Mouse (Mus musculus): ENCODE data around the gene Marveld2. TPM values are rescaled to one million over a fixed set of nuclear protein-coding genes. Genes with fewer than 3 reads are reported as not detected.

Gene Marveld2
- polyA plus RNA-seq, 1 experiment from 2014 or later, result 12.0 TPM

DNA sequence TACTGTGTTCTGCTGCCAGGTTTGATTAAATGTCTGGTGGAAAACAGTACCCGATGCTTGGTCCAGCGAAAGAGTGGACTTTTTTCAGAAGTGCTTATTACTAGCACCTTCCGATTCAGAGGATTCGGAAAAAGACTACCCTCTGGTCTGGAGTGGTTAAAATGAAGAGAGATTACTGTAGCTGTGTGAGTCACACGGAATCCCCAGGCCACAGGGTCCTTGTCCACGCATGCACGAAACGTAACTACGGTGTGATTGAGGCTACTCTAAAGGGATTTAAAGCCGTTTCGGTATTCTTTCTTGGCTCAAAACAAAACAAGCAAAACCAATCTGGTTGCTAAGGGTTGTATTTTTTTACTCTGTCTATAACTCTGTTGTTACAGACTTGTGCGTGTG lies 63.7 kb downstream of the Marveld2 start:
- H3K27ac ChIP-seq (ENCODE audit: low read length), result peak overlapping the region; percentile 71
- peak overlapping the region; percentile 74 for H3K4me3 ChIP-seq (ENCODE audit: low read length)
- H3K4me1 ChIP-seq (replicated peaks; ENCODE audit: control insufficient read depth, insufficient read depth, low read length), result no peaks in the 10 kb centered on the region; the same call in 1 of the 2 replicates
- H3K9ac ChIP-seq (ENCODE audit: low read length), result peak overlapping the region; percentile 80
- WGBS, result 7% methylated on average over 12 of the region's 12 CpGs
- no peaks in the 10 kb centered on the region for H3K9me3 ChIP-seq (ENCODE audit: control insufficient read depth, low read length)
- peak overlapping the region; percentile 75 for H3K4me2 ChIP-seq (ENCODE audit: low read depth, low read length)
- ATAC-seq (ENCODE audit: low read depth), result no peak
- no peaks in the 10 kb centered on the region for H3K36me3 ChIP-seq (ENCODE audit: control insufficient read depth, insufficient read depth, low read length)
- H3K27me3 ChIP-seq (ENCODE audit: control insufficient read depth, insufficient read depth, low read depth, low read length), result peaks cover 20% of the 10 kb centered on the region

DNA sequence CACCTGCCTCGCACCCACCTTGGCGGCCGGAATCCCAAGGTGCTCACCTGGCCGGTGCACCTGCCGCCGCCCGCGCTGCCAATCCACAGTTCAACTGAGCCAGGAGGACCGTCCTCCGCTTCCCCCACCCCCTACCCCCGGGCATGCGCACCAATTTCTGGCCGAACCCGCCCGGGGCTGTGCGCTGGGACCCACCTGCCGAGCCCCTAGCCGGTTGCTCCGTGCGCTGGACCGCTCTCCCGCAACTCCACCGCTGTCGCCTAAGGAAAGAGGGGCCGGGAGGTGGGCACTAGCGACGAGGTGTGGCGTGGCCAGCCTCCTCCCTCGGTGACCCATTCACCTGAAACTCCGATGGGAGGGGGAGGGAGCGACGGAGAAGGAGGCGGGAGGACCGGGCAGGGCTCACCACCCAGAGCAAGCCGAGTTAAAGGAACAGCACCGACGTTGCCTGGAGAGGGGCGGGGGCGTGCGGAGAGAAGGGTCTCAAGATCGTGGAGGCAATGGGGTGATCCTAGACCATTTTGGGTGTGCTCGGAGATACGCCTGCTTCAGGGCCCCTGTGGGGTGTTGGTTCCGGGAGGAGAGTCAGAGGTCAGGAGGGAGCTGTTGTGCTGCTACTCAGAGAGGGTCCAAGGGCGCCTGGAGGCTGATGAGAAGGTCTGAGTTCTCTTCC lies 64.3 kb downstream of the Marveld2 start, which contains the start of gene Ocln:
Gene Ocln, minus strand, starts transcription at position 350 of the 673 bp plus-strand sequence.
- Histone ChIP-seq H3K4me3 (ENCODE audit: low read length) (peak within 1 kb of the TSS; percentile 74), H3K9me3 (ENCODE audit: control insufficient read depth, low read length) (no peaks in the 10 kb centered on the region), H3K9ac (ENCODE audit: low read length) (peak within 1 kb of the TSS; percentile 80), H3K27me3 (ENCODE audit: control insufficient read depth, insufficient read depth, low read depth, low read length) (peaks cover 20% of the 10 kb centered on the region), H3K4me1 (replicated peaks; ENCODE audit: control insufficient read depth, insufficient read depth, low read length) (no peaks in the 10 kb centered on the region; the same call in 1 of the 2 replicates), H3K36me3 (ENCODE audit: control insufficient read depth, insufficient read depth, low read length) (no peaks in the 10 kb centered on the region), H3K4me2 (ENCODE audit: low read depth, low read length) (peak within 1 kb of the TSS; percentile 75), H3K27ac (ENCODE audit: low read length) (peak within 1 kb of the TSS; percentile 71)
- peak; percentile 88 for ATAC-seq (ENCODE audit: low read depth)
- under 1% methylated on average over 41 of the region's 45 CpGs for WGBS

DNA sequence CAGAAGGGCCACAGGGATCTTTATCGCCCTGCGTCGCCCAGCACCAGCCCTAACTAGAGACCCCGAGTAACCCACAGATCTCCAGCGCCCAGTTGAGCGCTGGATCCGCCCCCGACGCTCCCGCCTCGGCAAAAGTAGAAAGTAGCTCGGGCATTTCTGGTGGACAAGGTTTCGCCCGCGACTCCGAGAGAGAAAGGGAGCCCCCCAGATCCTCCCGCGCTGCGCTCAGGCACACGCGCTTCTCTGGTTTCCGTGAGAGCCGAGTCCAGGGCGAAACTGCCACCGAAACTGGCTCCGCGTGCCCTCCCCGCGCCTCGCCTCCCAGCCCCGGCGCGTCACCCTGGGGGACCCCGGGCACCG lies 64.8 kb downstream of the Marveld2 start:
- no peaks in the 10 kb centered on the region for H3K36me3 ChIP-seq (ENCODE audit: control insufficient read depth, insufficient read depth, low read length)
- peak overlapping the region; percentile 75 for H3K4me2 ChIP-seq (ENCODE audit: low read depth, low read length)
- peak overlapping the region; percentile 71 for H3K27ac ChIP-seq (ENCODE audit: low read length)
- under 1% methylated on average over 34 of the region's 35 CpGs for WGBS
- H3K4me3 ChIP-seq (ENCODE audit: low read length), result peak overlapping the region; percentile 74
- no peaks in the 10 kb centered on the region for H3K9me3 ChIP-seq (ENCODE audit: control insufficient read depth, low read length)
- H3K9ac ChIP-seq (ENCODE audit: low read length), result peak overlapping the region; percentile 80
- H3K27me3 ChIP-seq (ENCODE audit: control insufficient read depth, insufficient read depth, low read depth, low read length), result peaks cover 20% of the 10 kb centered on the region
- no peaks in the 10 kb centered on the region; the same call in 1 of the 2 replicates for H3K4me1 ChIP-seq (replicated peaks; ENCODE audit: control insufficient read depth, insufficient read depth, low read length)
- ATAC-seq (ENCODE audit: low read depth), result peak; percentile 24; the same call in 1 of the 2 replicates

DNA sequence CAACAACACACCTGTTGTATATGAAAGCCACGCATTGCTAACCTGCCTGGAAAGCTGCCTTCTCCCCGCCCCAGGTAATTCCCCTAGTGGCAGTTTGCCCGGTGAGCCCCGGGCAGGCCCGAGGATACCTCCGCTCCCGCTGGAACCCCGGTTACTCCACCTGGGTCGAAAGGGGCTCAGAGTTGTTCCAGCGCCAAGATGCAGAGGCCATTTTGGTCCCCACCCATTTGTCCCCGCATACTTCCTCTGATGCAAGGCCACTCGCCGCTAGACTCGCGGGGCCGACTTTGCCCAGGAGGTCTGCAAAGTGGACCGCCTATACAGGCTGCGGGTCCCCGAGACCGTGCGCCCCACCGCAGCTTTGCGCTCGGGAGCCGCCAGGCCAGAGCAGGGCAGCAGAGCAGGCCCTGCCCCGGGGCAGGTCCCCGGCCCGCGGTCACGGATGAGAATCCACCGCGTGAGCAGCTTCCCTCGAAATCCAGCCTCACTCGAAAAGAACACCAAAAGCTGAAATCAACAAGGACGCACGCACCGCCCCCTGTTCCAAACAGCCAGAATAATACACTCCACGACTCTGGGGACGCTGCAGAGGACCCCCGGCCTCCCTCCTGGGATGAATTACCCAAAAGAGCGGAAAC lies 65.3 kb downstream of the Marveld2 start:
- WGBS, result under 1% methylated on average over 41 of the region's 41 CpGs
- H3K27me3 ChIP-seq (ENCODE audit: control insufficient read depth, insufficient read depth, low read depth, low read length), result peaks cover 20% of the 10 kb centered on the region
- peak overlapping the region; percentile 71 for H3K27ac ChIP-seq (ENCODE audit: low read length)
- H3K36me3 ChIP-seq (ENCODE audit: control insufficient read depth, insufficient read depth, low read length), result no peaks in the 10 kb centered on the region
- no peaks in the 10 kb centered on the region; the same call in 1 of the 2 replicates for H3K4me1 ChIP-seq (replicated peaks; ENCODE audit: control insufficient read depth, insufficient read depth, low read length)
- no peaks in the 10 kb centered on the region for H3K9me3 ChIP-seq (ENCODE audit: control insufficient read depth, low read length)
- peak overlapping the region; percentile 74 for H3K4me3 ChIP-seq (ENCODE audit: low read length)
- peak; percentile 32 for ATAC-seq (ENCODE audit: low read depth)
- peak overlapping the region; percentile 80 for H3K9ac ChIP-seq (ENCODE audit: low read length)
- peak overlapping the region; percentile 75 for H3K4me2 ChIP-seq (ENCODE audit: low read depth, low read length)

DNA sequence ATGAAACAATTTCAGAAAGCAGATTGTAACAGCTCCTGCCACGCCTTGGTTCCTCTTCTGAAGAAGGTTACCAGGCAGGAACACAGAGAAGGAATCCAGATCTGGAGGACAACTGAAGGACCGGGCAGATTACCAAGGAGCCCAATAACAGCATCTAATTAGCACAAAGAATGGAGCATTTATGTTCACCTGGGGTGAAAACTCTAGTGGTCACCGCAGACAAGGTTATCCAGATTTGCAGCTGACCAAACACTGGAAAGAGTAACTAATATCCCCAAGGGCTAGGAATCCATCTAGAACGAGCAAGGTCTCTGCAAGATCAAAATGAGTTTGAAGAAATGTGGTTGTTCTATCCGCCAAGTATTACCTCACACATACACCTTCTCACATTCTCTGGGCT lies 69.5 kb downstream of the Marveld2 start:
- H3K36me3 ChIP-seq (ENCODE audit: control insufficient read depth, insufficient read depth, low read length), result no peaks in the 10 kb centered on the region
- H3K4me1 ChIP-seq (replicated peaks; ENCODE audit: control insufficient read depth, insufficient read depth, low read length), result peaks cover 4% of the 10 kb centered on the region
- 0 out of 2 replicates have a peak overlapping the region, but pooled peaks have one; percentile 10 for H3K27ac ChIP-seq (ENCODE audit: low read length)
- no peaks in the 10 kb centered on the region for H3K9me3 ChIP-seq (ENCODE audit: control insufficient read depth, low read length)
- H3K9ac ChIP-seq (ENCODE audit: low read length), result no peak overlapping the region
- WGBS, result 63% methylated on average over 5 of the region's 5 CpGs
- H3K4me3 ChIP-seq (ENCODE audit: low read length), result no peak overlapping the region
- H3K27me3 ChIP-seq (ENCODE audit: control insufficient read depth, insufficient read depth, low read depth, low read length), result peaks cover 14% of the 10 kb centered on the region
- ATAC-seq (ENCODE audit: low read depth), result no peak
- H3K4me2 ChIP-seq (ENCODE audit: low read depth, low read length), result no peak overlapping the region

Other genes with a start within 250 kb of the Marveld2 start
- gene Naip1, start 164.1 kb downstream of the Marveld2 start, polyA plus RNA-seq (2015; fragmentation: Nextera tagmentation; extraction: Ambion mirVana), result not detected in 2 replicates
- gene Gtf2h2, start 124.4 kb downstream of the Marveld2 start, polyA plus RNA-seq (2015; fragmentation: Nextera tagmentation; extraction: Ambion mirVana), result 68.5 and 73.5 TPM in 2 replicates
- 38.5 and 38.8 TPM in 2 replicates for gene Ocln, start 64.3 kb downstream of the Marveld2 start, polyA plus RNA-seq (2015; fragmentation: Nextera tagmentation; extraction: Ambion mirVana)
- gene Ak6, start 34.0 kb upstream of the Marveld2 start, polyA plus RNA-seq (2015; fragmentation: Nextera tagmentation; extraction: Ambion mirVana), result 257 TPM in 2 replicates
- 21.4 and 22.4 TPM in 2 replicates for gene Rad17, start 34.1 kb upstream of the Marveld2 start, polyA plus RNA-seq (2015; fragmentation: Nextera tagmentation; extraction: Ambion mirVana)
- 13.6 and 17.4 TPM in 2 replicates for gene Taf9, start 34.6 kb upstream of the Marveld2 start, polyA plus RNA-seq (2015; fragmentation: Nextera tagmentation; extraction: Ambion mirVana)
- gene Ccdc125, start 52.7 kb upstream of the Marveld2 start, polyA plus RNA-seq (2015; fragmentation: Nextera tagmentation; extraction: Ambion mirVana), result 11.3 and 12.8 TPM in 2 replicates
- gene Cdk7, start 114.0 kb upstream of the Marveld2 start, polyA plus RNA-seq (2015; fragmentation: Nextera tagmentation; extraction: Ambion mirVana), result 89.2 and 90.7 TPM in 2 replicates
- gene Mrps36, start 127.7 kb upstream of the Marveld2 start, polyA plus RNA-seq (2015; fragmentation: Nextera tagmentation; extraction: Ambion mirVana), result 152 and 163 TPM in 2 replicates
- 31.1 and 35.1 TPM in 2 replicates for gene Cenph, start 158.9 kb upstream of the Marveld2 start, polyA plus RNA-seq (2015; fragmentation: Nextera tagmentation; extraction: Ambion mirVana)
- gene Ccnb1, start 169.6 kb upstream of the Marveld2 start, polyA plus RNA-seq (2015; fragmentation: Nextera tagmentation; extraction: Ambion mirVana), result 271 and 277 TPM in 2 replicates
- gene Slc30a5, start 216.5 kb upstream of the Marveld2 start, polyA plus RNA-seq (2015; fragmentation: Nextera tagmentation; extraction: Ambion mirVana), result 46.2 and 48.4 TPM in 2 replicates